Mouse (Mus musculus): ENCODE measurements at regions not wholly inside any gene's neighbourhood (a gene's known extent, or its start where the extent isn't known, plus 50 kb on each side); places are given as distances from the start of the nearest gene placed in this dataset.

DNA sequence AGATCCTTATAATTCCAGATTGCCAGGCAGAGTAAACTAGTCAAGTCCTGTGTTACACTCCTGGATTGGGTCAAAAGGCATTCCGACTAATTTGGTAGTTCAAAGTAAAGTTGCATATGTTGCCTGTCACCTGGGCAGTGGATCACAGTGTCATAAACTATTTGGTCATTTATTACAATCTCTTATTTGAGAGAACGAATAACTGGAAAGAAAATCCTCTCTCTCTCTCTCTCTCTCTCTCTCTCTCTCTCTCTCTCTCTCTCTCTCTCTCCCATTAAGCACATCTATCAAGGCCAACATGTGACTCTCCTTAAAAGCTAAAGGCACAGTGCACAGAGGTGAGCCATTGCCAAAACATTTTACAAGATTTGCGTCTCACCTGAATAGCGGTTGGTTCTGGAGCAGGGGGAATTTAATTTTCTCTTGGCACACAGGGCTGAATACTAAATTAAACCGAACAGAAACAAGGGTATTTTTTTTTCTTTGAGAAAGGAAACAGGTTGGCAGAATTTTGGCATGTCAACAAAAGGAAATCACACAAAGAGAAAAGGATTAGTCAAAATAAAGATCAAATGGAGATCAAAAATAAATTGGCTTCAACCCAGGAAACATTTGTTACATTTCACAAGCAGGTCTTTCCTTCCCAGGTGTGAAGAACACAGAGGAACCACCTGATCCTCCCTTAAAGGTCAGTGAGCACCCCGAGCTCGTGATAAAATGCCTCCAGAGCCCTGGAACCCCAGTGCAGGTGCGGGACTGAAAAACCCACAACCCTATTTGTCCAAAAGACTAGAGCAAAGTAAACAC lies 62.5 kb upstream of the Myb start:
- no peak for TF ChIP-seq CTCF (IDR thresholded peaks at IDR 0.05; ENCODE audit: borderline replicate concordance, control insufficient read depth, extremely low read depth, insufficient read depth, low read length, poor library complexity)
- TF ChIP-seq POLR2A (IDR thresholded peaks at IDR 0.05; ENCODE audit: control insufficient read depth, extremely low read depth, insufficient read depth, low read length, poor library complexity): no peak

Data from thymus, adult 2 months (tissue).